Mouse (Mus musculus) forebrain, embryonic 11.5 days (tissue): ENCODE results near the gene Grpel1. TPM values are rescaled to one million over a fixed set of nuclear protein-coding genes. Genes with fewer than 3 reads are reported as not detected.
A peak's percentile ranks its signal among the peaks of the same experiment; 100 is the strongest.

Source experiments
- ATAC-seq: fragments of 200-750 bp; cut with Nextera tagmentation; replicated peaks from 2 replicates; pipeline ENCODE4 v1.8.0; 2017; ENCODE audit warnings: moderate TSS enrichment; ENCODE audit not compliant: low FRiP score
- DNase-seq: peaks from one replicate; pipeline ENCODE4 v3.0.0-alpha.2; 2017; ENCODE audit warnings: low spot score
- H3K27ac ChIP-seq: fragments of 300-500 bp; sonication (generic); 2 replicates; pipeline ENCODE4 v1.5.1; 2014; ENCODE audit warnings: low read depth, low read length
- H3K27me3 ChIP-seq: fragments of 300-500 bp; sonication (generic); 2 replicates; pipeline ENCODE4 v1.6.1; 2014; ENCODE audit warnings: mild to moderate bottlenecking, low read length, mixed read lengths; ENCODE audit not compliant: control insufficient read depth, insufficient read depth
- H3K36me3 ChIP-seq: fragments of 300-500 bp; sonication (generic); 2 replicates; pipeline ENCODE4 v1.6.1; 2014; ENCODE audit warnings: mild to moderate bottlenecking, low read length, moderate library complexity, mixed read lengths; ENCODE audit not compliant: control insufficient read depth, insufficient read depth
- H3K4me1 ChIP-seq: fragments of 300-500 bp; sonication (generic); replicated peaks from 2 replicates; pipeline ENCODE4 v1.6.1; 2014; ENCODE audit warnings: low read length, mixed read lengths; ENCODE audit not compliant: control insufficient read depth, insufficient read depth
- H3K4me2 ChIP-seq: fragments of 300-500 bp; sonication (generic); 2 replicates; pipeline ENCODE4 v1.6.1; 2014; ENCODE audit warnings: low read depth, mild to moderate bottlenecking, low read length, moderate library complexity, mixed read lengths; ENCODE audit not compliant: severe bottlenecking
- H3K4me3 ChIP-seq: fragments of 300-500 bp; sonication (generic); 2 replicates; pipeline ENCODE4 v1.5.1; 2014; ENCODE audit warnings: low read depth, low read length
- H3K9ac ChIP-seq: fragments of 300-500 bp; sonication (generic); 2 replicates; pipeline ENCODE4 v1.6.1; 2014; ENCODE audit warnings: low read length
- H3K9me3 ChIP-seq: fragments of 300-500 bp; sonication (generic); 2 replicates; pipeline ENCODE4 v1.6.1; 2016; ENCODE audit warnings: low read length, mixed read lengths; ENCODE audit not compliant: control insufficient read depth
- WGBS: fragments of 180-500 bp; shearing (Covaris S2); extraction: QIAGEN DNeasy Blood & Tissue Kit; methylation state at CpG from one replicate; pipeline ENCODE4 v1.1.7; 2014; 5-methylcytosine and 5-hydroxymethylcytosine counted together
- polyA plus RNA-seq: library from polyadenylated mRNA; unstranded; fragments of >200 nt; fragmentation: Nextera tagmentation; extraction: Ambion mirVana; gene quantifications from 2 replicates; pipeline ENCODE4 v1.2.1, GENCODE M21; 2014

The Grpel1 gene
- polyA plus RNA-seq, 1 experiment from 2014 or later: 51.7 TPM

GRCm38 (mm10) chr5:36451119-36451518, 13.7 kb upstream of the Grpel1 start:
- DNase-seq (no peak), ATAC-seq (no peak)
- Histone ChIP-seq H3K4me3 (no peak overlapping the region), H3K36me3 (no peaks in the 10 kb centered on the region), H3K9ac (no peak overlapping the region), H3K27me3 (no peaks in the 10 kb centered on the region), H3K4me1 (no peaks in the 10 kb centered on the region), H3K9me3 (no peaks in the 10 kb centered on the region), H3K27ac (no peak overlapping the region), H3K4me2 (no peak overlapping the region)
- WGBS: 18% methylated on average over 10 of the region's 10 CpGs

- no peaks in the 10 kb centered on the region for H3K36me3 ChIP-seq
- H3K9me3 ChIP-seq: no peaks in the 10 kb centered on the region
- H3K4me2 ChIP-seq: no peak overlapping the region
- no peaks in the 10 kb centered on the region for H3K27me3 ChIP-seq
- no peak for ATAC-seq
- H3K27ac ChIP-seq: no peak overlapping the region
- 58% methylated on average over 10 of the region's 10 CpGs for WGBS
- H3K4me3 ChIP-seq: no peak overlapping the region
- H3K4me1 ChIP-seq: no peaks in the 10 kb centered on the region
- H3K9ac ChIP-seq: no peak overlapping the region
- DNase-seq: no peak
Measured at GRCm38 (mm10) chr5:36451872-36452389, 12.9 kb upstream of the Grpel1 start.

- H3K9me3 ChIP-seq: no peaks in the 10 kb centered on the region
- H3K4me2 ChIP-seq: no peak overlapping the region
- ATAC-seq (no peak), DNase-seq (no peak)
- H3K4me3 ChIP-seq: no peak overlapping the region
- WGBS: 85% methylated on average over 6 of the region's 6 CpGs
- no peaks in the 10 kb centered on the region for H3K4me1 ChIP-seq
- H3K27me3 ChIP-seq: no peaks in the 10 kb centered on the region
- H3K9ac ChIP-seq: no peak overlapping the region
- H3K27ac ChIP-seq: no peak overlapping the region
- H3K36me3 ChIP-seq: no peaks in the 10 kb centered on the region
Measured at GRCm38 (mm10) chr5:36452821-36453220, 12.0 kb upstream of the Grpel1 start.

GRCm38 (mm10) chr5:36457706-36458105, 7.1 kb upstream of the Grpel1 start:
- DNase-seq: no peak
- no peak for ATAC-seq
- Histone ChIP-seq H3K36me3 (no peaks in the 10 kb centered on the region), H3K27me3 (peaks cover 4% of the 10 kb centered on the region; the same call in 1 of the 2 replicates), H3K27ac (no peak overlapping the region), H3K9me3 (no peaks in the 10 kb centered on the region), H3K4me2 (no peak overlapping the region), H3K4me1 (no peaks in the 10 kb centered on the region), H3K9ac (no peak overlapping the region), H3K4me3 (no peak overlapping the region)
- whole genome bisulfite sequencing: 85% methylated on average over 4 of the region's 4 CpGs

GRCm38 (mm10) chr5:36458926-36459325, 5.9 kb upstream of the Grpel1 start:
- no peaks in the 10 kb centered on the region for H3K36me3 ChIP-seq
- ATAC-seq (no peak), DNase-seq (peak; percentile 59)
- 24% methylated on average over 4 of the region's 4 CpGs for WGBS
- no peaks in the 10 kb centered on the region for H3K9me3 ChIP-seq
- no peak overlapping the region for H3K27ac ChIP-seq
- no peak overlapping the region for H3K9ac ChIP-seq
- no peak overlapping the region for H3K4me3 ChIP-seq
- no peak overlapping the region for H3K4me2 ChIP-seq
- H3K4me1 ChIP-seq: peaks cover 10% of the 10 kb centered on the region; the same call in 1 of the 2 replicates
- H3K27me3 ChIP-seq: peaks cover 4% of the 10 kb centered on the region; the same call in 1 of the 2 replicates

GRCm38 (mm10) chr5:36460712-36461111, 4.1 kb upstream of the Grpel1 start:
- WGBS: 84% methylated on average over 2 of the region's 2 CpGs
- no peak overlapping the region for H3K9ac ChIP-seq
- no peak for ATAC-seq
- H3K9me3 ChIP-seq: no peaks in the 10 kb centered on the region
- H3K4me1 ChIP-seq: peaks cover 11% of the 10 kb centered on the region; the same call in 1 of the 2 replicates
- no peak for DNase-seq
- no peaks in the 10 kb centered on the region for H3K36me3 ChIP-seq
- no peak overlapping the region for H3K4me2 ChIP-seq
- no peak overlapping the region for H3K4me3 ChIP-seq
- H3K27me3 ChIP-seq: peaks cover 4% of the 10 kb centered on the region; the same call in 1 of the 2 replicates
- no peak overlapping the region for H3K27ac ChIP-seq

- Histone ChIP-seq H3K9ac (no peak overlapping the region), H3K4me1 (peaks cover 13% of the 10 kb centered on the region; the same call in 1 of the 2 replicates), H3K27me3 (peaks cover 4% of the 10 kb centered on the region; the same call in 1 of the 2 replicates), H3K4me2 (no peak overlapping the region), H3K9me3 (no peaks in the 10 kb centered on the region), H3K27ac (no peak overlapping the region), H3K4me3 (no peak overlapping the region), H3K36me3 (no peaks in the 10 kb centered on the region)
- DNase-seq: no peak
- WGBS: 84% methylated on average over 2 of the region's 2 CpGs
- ATAC-seq: no peak
Measured at GRCm38 (mm10) chr5:36461231-36461630, 3.6 kb upstream of the Grpel1 start.

- Histone ChIP-seq H3K4me3 (no peak overlapping the region), H3K4me1 (peaks cover 13% of the 10 kb centered on the region; the same call in 1 of the 2 replicates), H3K27ac (no peak overlapping the region), H3K9ac (no peak overlapping the region), H3K9me3 (no peaks in the 10 kb centered on the region), H3K27me3 (peaks cover 4% of the 10 kb centered on the region; the same call in 1 of the 2 replicates), H3K36me3 (no peaks in the 10 kb centered on the region), H3K4me2 (no peak overlapping the region)
- DNase-seq (peak; percentile 88), ATAC-seq (0 out of 2 replicates have a peak, but pooled peaks have one; percentile 25)
- WGBS: 9% methylated on average over 7 of the region's 7 CpGs
Measured at GRCm38 (mm10) chr5:36462810-36463209, 2.0 kb upstream of the Grpel1 start.

- WGBS: 10% methylated on average over 5 of the region's 5 CpGs
- ATAC-seq (no peak), DNase-seq (no peak)
- Histone ChIP-seq H3K27ac (no peak overlapping the region), H3K36me3 (no peaks in the 10 kb centered on the region), H3K9me3 (no peaks in the 10 kb centered on the region), H3K4me2 (no peak overlapping the region), H3K9ac (no peak overlapping the region), H3K27me3 (peaks cover 4% of the 10 kb centered on the region; the same call in 1 of the 2 replicates), H3K4me1 (peaks cover 13% of the 10 kb centered on the region; the same call in 1 of the 2 replicates), H3K4me3 (no peak overlapping the region)
Measured at GRCm38 (mm10) chr5:36463391-36463790, 1.4 kb upstream of the Grpel1 start.
